Mouse (Mus musculus) layer of hippocampus, adult 9-10 months (tissue): ENCODE results near the gene Etv2.
A peak's percentile ranks its signal among the peaks of the same experiment; 100 is the strongest.

Source experiments
- DNase-seq: peaks from one replicate; pipeline ENCODE4 v3.0.0; 2022; ENCODE audit warnings: low spot score

The Etv2 gene

DNA sequence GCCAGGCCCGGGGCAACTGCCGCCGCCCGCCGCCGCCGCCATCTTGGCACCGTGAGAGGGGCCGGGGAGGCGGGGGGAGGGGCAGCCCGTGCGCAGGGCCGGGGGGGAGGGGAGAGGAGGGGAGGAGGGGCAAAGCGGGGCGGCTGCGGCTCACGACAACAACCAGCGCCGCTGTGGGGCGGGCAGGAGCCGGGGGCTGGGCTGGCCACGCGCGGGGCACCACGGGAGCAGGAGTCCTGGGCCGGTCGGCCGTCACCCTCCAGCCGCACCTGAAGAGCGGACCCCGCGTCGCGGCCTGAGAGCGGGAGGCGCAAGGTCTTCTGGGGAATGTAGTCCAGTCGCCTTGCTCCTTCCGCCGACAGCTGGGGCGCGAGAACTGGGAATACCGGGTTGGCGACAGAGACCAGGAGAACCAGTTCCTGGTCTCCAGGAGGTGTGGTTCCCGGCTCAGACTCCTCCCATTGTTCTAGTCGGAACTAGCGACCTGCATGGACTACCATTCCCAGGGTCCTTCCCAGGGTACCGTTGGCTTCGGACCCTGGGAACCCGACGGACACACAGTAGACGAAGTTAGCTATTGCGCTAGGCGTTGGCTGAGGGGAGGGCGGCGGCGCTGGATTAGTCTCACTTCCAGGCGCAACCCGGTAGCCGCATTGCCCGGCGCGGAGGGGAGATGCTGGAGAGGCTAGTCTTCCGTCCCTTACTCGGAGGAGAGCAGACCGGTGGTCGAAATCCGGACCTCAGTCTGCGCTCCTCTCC lies 46.8 kb downstream of the Etv2 start, which contains the start of gene Kmt2b:
Kmt2b (minus strand) TSS at position 51 of the 759 bp plus-strand sequence.
- peak; percentile 88 for DNase-seq

DNA sequence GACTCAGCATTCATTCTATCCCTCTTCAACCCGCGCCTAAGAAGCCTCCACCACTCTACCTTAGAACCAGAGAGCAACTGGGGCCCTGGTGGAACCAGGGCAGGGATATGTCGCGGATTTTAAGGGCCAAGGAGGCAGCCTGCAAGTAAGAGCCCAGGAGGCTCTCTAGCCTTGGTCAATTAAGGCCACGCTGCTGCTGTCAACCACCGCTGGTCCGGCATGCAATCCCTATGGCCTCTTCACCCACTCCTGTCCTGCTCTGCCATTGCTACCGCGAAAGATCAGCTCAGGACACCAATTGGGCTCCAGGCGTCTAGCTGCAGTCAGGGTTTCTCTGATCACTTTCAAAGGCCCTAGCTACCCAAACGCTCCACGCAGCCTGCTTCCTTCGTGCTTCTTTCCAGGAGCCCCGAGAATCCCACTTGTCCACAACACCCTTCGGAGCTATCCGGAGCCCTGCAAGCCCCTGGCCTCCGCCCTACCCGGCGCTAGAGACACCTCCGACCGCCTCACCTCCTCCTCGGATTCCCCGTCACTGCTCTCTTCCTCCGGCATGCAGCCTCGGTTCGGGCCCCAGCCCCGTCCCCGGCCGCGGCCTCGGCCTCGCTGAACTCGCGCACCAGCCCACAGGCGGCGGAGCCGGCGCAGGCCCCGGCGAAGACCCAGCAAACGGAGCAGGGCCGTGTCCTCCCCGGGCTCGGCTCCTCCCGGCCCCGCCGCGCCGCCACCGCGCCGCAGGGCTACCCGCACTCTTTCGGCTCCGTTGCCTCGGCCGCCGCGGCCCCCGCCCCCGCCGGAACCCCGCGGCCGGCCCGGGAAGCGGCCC lies 47.6 kb downstream of the Etv2 start:
- peak; percentile 33 for DNase-seq

DNA sequence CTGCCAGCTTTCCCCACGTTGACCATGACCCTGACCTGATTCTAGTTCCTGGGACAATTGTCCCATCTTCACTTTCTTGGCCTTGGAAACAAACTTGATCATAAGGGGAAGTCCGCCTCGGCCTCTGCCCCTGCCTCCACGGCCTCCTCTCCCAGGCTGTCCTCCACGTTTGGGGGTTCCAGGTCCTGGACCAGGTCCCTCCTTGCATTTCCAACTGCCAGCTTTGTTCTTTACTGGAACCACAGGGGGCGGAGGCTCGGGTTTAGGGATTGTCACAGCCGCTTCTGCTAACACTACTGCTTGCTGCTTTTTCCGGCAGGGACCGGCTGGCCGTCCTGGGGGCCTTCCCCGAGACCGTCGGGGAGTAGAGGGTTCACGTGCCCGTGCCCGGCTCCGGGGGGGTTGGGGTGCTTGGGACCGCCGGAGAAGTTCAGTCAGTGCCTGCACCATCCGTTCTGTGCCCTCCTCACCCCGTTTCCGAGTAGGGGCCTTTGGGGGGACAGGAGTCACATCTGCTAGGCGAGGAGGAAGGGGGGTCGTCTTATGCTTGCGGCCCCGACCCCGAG lies 49.1 kb downstream of the Etv2 start:
- DNase-seq, result no peak

DNA sequence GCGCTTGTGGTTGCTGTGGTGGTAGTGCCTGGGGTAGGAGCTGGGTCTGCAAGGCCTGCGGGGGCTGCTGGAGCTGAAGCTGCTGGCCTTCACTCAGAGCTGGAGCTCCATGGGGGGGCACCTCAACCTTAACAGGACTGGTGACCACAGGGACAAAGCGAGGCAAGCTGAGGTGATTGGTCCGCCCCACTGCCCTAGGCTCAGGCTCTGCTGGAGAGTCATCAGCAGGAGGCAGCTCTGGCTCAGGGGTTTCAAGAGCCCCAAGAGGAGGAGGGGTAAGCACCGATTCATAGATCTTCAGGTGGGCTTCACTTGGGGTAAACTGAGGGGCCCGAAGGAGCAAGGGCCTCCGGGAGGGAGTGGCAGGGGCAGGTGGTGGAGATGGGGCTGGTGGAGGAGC lies 50.5 kb downstream of the Etv2 start:
- DNase-seq, result no peak

DNA sequence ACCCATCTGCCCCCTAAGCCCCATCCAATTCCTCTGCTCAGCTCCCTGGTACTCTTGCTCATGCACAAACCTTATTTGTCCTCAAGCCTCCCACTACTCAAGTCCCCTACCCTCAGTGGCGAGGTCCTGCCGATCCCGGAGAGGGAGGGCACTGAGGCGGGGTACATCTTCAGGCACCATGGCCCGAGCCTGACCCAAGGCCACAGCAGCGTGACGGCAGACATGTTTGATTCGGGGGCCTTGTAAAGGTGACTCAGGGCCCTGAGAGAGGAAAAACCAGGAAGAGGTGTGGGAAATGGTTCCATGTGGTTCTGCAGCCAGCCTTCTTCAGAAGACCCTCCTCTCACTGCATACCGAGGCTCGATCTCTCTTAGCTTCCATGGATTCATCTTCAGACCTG lies 51.3 kb downstream of the Etv2 start:
- no peak for DNase-seq
